In genomic region chr5:129455529-129455896, GRCm38 (mm10) we compare ENCODE assay signal across 9 mouse cellular contexts. TPM values are rescaled to one million over a fixed set of nuclear protein-coding genes. Genes with fewer than 3 reads are reported as not detected.
DNase-seq lines count a peak whose midpoint lies in the region; ATAC-seq and TF ChIP-seq lines count a peak whose summit lies in the region.
"Had no signal": no experiment of that assay in that cellular context is flagged by ENCODE, and none has a peak within 500 bp of the region (broad histone marks: within the 10 kb centered on the region; RNA-seq: fewer than 3 reads in every experiment).

No protein-coding gene starts in this region.

- no peaks in the 10 kb centered on the region for H3K9me3 ChIP-seq in lung, postnatal 0 days (ENCODE audit: low read length)
- H3K9me3 ChIP-seq in limb, embryonic 11.5 days (ENCODE audit: control insufficient read depth, low read length): no peaks in the 10 kb centered on the region
- no peaks in the 10 kb centered on the region for H3K9me3 ChIP-seq in stomach, embryonic 14.5 days (ENCODE audit: control insufficient read depth, low read depth, low read length)

- no peaks in the 10 kb centered on the region for H3K36me3 ChIP-seq in lung, postnatal 0 days (ENCODE audit: insufficient read depth, low read length)
- H3K36me3 ChIP-seq in limb, embryonic 11.5 days (ENCODE audit: control insufficient read depth, insufficient read depth, low read length): no peaks in the 10 kb centered on the region
- no peaks in the 10 kb centered on the region for H3K36me3 ChIP-seq in stomach, embryonic 14.5 days (ENCODE audit: control insufficient read depth, insufficient read depth, low read length)

- no peak for DNase-seq in frontal cortex, adult 2 months (ENCODE audit: extremely low spot score in 1 of 2, low spot score in 1 of 2)
- DNase-seq in lung, postnatal 0 days (ENCODE audit: low spot score): no peak
- DNase-seq in lung, postnatal 4 days: no peak
- DNase-seq in limb, embryonic 11.5 days (ENCODE audit: low spot score): no peak
- DNase-seq in layer of hippocampus, postnatal 10 days (ENCODE audit: low spot score in 2 of 2): no peak

- H3K4me1 ChIP-seq in lung, postnatal 0 days (ENCODE audit: insufficient read depth, low read depth, low read length): no peaks in the 10 kb centered on the region
- peaks cover 12% of the 10 kb centered on the region for H3K4me1 ChIP-seq in limb, embryonic 11.5 days (ENCODE audit: control insufficient read depth, insufficient read depth, low read length)
- peaks cover 8% of the 10 kb centered on the region for H3K4me1 ChIP-seq in stomach, embryonic 14.5 days (ENCODE audit: control insufficient read depth, insufficient read depth, low read length)

- H3K27me3 ChIP-seq in lung, postnatal 0 days (replicated peaks; ENCODE audit: insufficient read depth, low read length): no peaks in the 10 kb centered on the region
- no peaks in the 10 kb centered on the region for H3K27me3 ChIP-seq in limb, embryonic 11.5 days (ENCODE audit: control insufficient read depth, insufficient read depth, low read length)
- no peaks in the 10 kb centered on the region for H3K27me3 ChIP-seq in stomach, embryonic 14.5 days (ENCODE audit: control insufficient read depth, insufficient read depth, low read length)

- TF ChIP-seq CTCF in lung, postnatal 0 days (IDR thresholded peaks at IDR 0.05): no peak

- H3K4me2 ChIP-seq in lung, postnatal 0 days (replicated peaks; ENCODE audit: low read depth, low read length): peak overlapping the region; percentile 23; the same call in 1 of the 2 replicates
- H3K4me2 ChIP-seq in limb, embryonic 11.5 days (ENCODE audit: low read depth, severe bottlenecking): no peak overlapping the region
- H3K4me2 ChIP-seq in stomach, embryonic 14.5 days (replicated peaks; ENCODE audit: low read depth, low read length): peak overlapping the region; percentile 30; the same call in 1 of the 2 replicates

- H3K27ac ChIP-seq in lung, postnatal 0 days (ENCODE audit: low read length): no peak overlapping the region
- no peak overlapping the region for H3K27ac ChIP-seq in limb, embryonic 11.5 days (replicated peaks; ENCODE audit: low read depth, low read length)
- no peak overlapping the region for H3K27ac ChIP-seq in stomach, embryonic 14.5 days (ENCODE audit: low read length)
- H3K27ac ChIP-seq: liver, embryonic 14.5 days had no signal

- WGBS in lung, postnatal 0 days: 22% methylated on average over 2 of the region's 2 CpGs
- 35% methylated on average over 2 of the region's 2 CpGs for WGBS in limb, embryonic 11.5 days
- 30% methylated on average over 2 of the region's 2 CpGs for WGBS in stomach, embryonic 14.5 days

- ATAC-seq in frontal cortex, adult (ENCODE audit: low TSS enrichment): peak; percentile 20
- ATAC-seq in lung, postnatal 0 days: peak; percentile 25; the same call in 1 of the 2 replicates
- peak; percentile 33; the same call in 1 of the 2 replicates for ATAC-seq in limb, embryonic 11.5 days (ENCODE audit: insufficient number of reproducible peaks, low FRiP score, low TSS enrichment, low read depth)
- peak; percentile 30; the same call in 1 of the 2 replicates for ATAC-seq in stomach, embryonic 14.5 days (ENCODE audit: insufficient number of reproducible peaks, insufficient read depth, low FRiP score, low read depth)
- ATAC-seq in erythroid progenitor cell, adult 5-6 weeks (replicated peaks; ENCODE audit: low FRiP score, poor library complexity, severe bottlenecking): no peak

- no peak overlapping the region for H3K9ac ChIP-seq in lung, postnatal 0 days (replicated peaks; ENCODE audit: low read depth)
- no peak overlapping the region for H3K9ac ChIP-seq in limb, embryonic 11.5 days (ENCODE audit: low read length)
- no peak overlapping the region for H3K9ac ChIP-seq in stomach, embryonic 14.5 days (replicated peaks; ENCODE audit: low read depth, low read length)
- H3K9ac ChIP-seq: liver, embryonic 14.5 days had no signal

- H3K4me3 ChIP-seq in lung, postnatal 0 days (ENCODE audit: low read depth, low read length): no peak overlapping the region
- no peak overlapping the region for H3K4me3 ChIP-seq in limb, embryonic 11.5 days (ENCODE audit: low read depth, low read length)
- H3K4me3 ChIP-seq in stomach, embryonic 14.5 days (ENCODE audit: low read depth, low read length): no peak overlapping the region

- TF ChIP-seq EP300 in lung, postnatal 0 days (IDR thresholded peaks at IDR 0.05): no peak

RNA-seq across cellular contexts. Expression of gene Sfswap, which starts 45.5 kb away (rescaled TPM):
- polyA plus RNA-seq in frontal cortex, adult 2 months (2012; rRNA removed): 153 and 160 TPM in 2 replicates
- 27.7 and 28.1 TPM in 2 replicates for polyA plus RNA-seq in lung, postnatal 0 days (2015; fragmentation: Nextera tagmentation; extraction: Ambion mirVana)
- polyA plus RNA-seq in limb, embryonic 11.5 days (2014; fragmentation: Nextera tagmentation; extraction: Ambion mirVana): 60.7 and 65.5 TPM in 2 replicates
- polyA plus RNA-seq in stomach, embryonic 14.5 days (2014; fragmentation: Nextera tagmentation; extraction: Ambion mirVana): 55.9 and 56.7 TPM in 2 replicates
- total RNA-seq in erythroid progenitor cell, adult 5-6 weeks (2015; ENCODE audit: low replicate concordance): 79.3 and 158 TPM in 2 replicates
- 140 and 149 TPM in 2 replicates for total RNA-seq in erythroid progenitor cell, adult 5-6 weeks (2017; ENCODE audit: low replicate concordance)
- total RNA-seq in layer of hippocampus, postnatal 10 days (2021): 100 to 1,000 TPM; 123 to 152 TPM
